Mouse (Mus musculus): ENCODE results near the gene Tfpi.

DNA sequence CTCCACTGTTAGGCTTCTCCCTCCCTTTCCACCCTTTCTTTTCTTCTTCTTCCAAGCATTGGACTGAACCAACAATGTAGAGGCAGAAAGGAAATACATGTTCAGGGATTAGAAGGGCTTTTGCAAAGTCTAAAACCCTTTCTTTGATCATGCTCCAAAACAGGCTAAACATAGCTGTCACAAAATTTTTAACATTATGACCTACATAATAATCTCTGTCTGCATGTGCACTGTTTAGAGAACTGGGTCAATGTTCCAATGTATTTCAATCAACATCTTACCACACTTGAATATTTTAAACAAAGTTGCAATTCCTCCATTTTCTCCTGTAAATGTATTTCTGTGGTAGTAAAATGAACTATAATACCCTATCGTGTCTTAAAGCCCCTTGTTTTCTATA is 31.1 kb downstream of the Tfpi start:
- TF ChIP-seq CTCF (IDR thresholded peaks at IDR 0.05; ENCODE audit: extremely low read depth, insufficient read depth, insufficient read length, insufficient replicate concordance): no peak
- no peak for TF ChIP-seq POLR2A (IDR thresholded peaks at IDR 0.05; ENCODE audit: low read depth, low read length)
